Mouse (Mus musculus) cortical plate, adult 2 months (tissue): ENCODE measurements around the gene Nrd1.

ENCODE experiments used
- CTCF ChIP-seq: fragments of 200-500 bp; IDR thresholded peaks from 2 replicates; pipeline ENCODE4 v1.5.1; 2011; ENCODE audit warnings: mild to moderate bottlenecking, control low read depth, low read length; ENCODE audit not compliant: insufficient read depth; ENCODE audit errors: extremely low read depth
- POLR2A ChIP-seq: fragments of 200-500 bp; IDR thresholded peaks from 2 replicates; pipeline ENCODE4 v1.6.1; 2011; ENCODE audit warnings: mild to moderate bottlenecking, low read length, control low read depth; ENCODE audit not compliant: insufficient read depth; ENCODE audit errors: extremely low read depth

- TF ChIP-seq CTCF (no peak), POLR2A (no peak)
These were observed 58.9 kb downstream of the Nrd1 start for GRCm38 (mm10) chr4:109059255-109059821.
